Mouse (Mus musculus): ENCODE results near the gene Cxcr4. TPM values are rescaled to one million over a fixed set of nuclear protein-coding genes. Genes with fewer than 3 reads are reported as not detected.

The Cxcr4 gene
- total and polyA plus RNA-seq, 3 experiments: 4.2 to 11.2 TPM; not detected in 1

- H3K36me3 ChIP-seq (ENCODE audit: control insufficient read depth in 1 of 2, insufficient read depth in 2 of 2, low read length in 2 of 2): no peaks in the 10 kb centered on the region
- no peak for DNase-seq (ENCODE audit: low read depth, low spot score)
- peaks cover 5% of the 10 kb centered on the region; the same call in 1 of the 2 replicates for H3K79me2 ChIP-seq (ENCODE audit: control insufficient read depth, insufficient read depth, low read length, poor library complexity)
- no peaks in the 10 kb centered on the region for H3K9me3 ChIP-seq (replicated peaks; ENCODE audit: insufficient read depth, low read length)
- no peaks in the 10 kb centered on the region; a peak in 1 of 4 replicates for H3K27me3 ChIP-seq (ENCODE audit: control insufficient read depth in 1 of 2, insufficient read depth in 2 of 2, low read length in 2 of 2)
- H3K9ac ChIP-seq (ENCODE audit: control insufficient read depth, low read depth, low read length, poor library complexity, severe bottlenecking): no peak overlapping the region
- no peak overlapping the region for H3K4me3 ChIP-seq (ENCODE audit: control insufficient read depth in 1 of 2, insufficient read depth in 1 of 2, low read depth in 2 of 2, low read length in 2 of 2)
- TF ChIP-seq HCFC1 (IDR thresholded peaks at IDR 0.05; ENCODE audit: low read depth, low read length) (no peak), TCF12 (IDR thresholded peaks at IDR 0.05; ENCODE audit: low read depth, low read length) (no peak), MEF2A (IDR thresholded peaks at IDR 0.05; ENCODE audit: extremely low read depth, insufficient replicate concordance, low read depth, low read length, poor library complexity, severe bottlenecking) (no peak), USF2 (IDR thresholded peaks at IDR 0.05; ENCODE audit: borderline replicate concordance in 1 of 2, insufficient read depth in 1 of 2, low read depth in 1 of 2, low read length in 2 of 2) (no peak), CTCF (IDR thresholded peaks at IDR 0.05 in 2 of 3, conservative IDR thresholded peaks at IDR 0.05 in 1 of 3; ENCODE audit: control insufficient read depth in 1 of 3, insufficient read depth in 1 of 3, low read depth in 2 of 3, low read length in 3 of 3, poor library complexity in 1 of 3, severe bottlenecking in 1 of 3) (no peak), SIN3A (IDR thresholded peaks at IDR 0.05; ENCODE audit: low read length) (no peak), TBP (IDR thresholded peaks at IDR 0.05; ENCODE audit: low read depth, low read length) (no peak), ETS1 (IDR thresholded peaks at IDR 0.05; ENCODE audit: low read depth, low read length) (no peak)
- H3K27ac ChIP-seq (ENCODE audit: control insufficient read depth, low read depth, low read length): no peak overlapping the region
- 0 out of 4 replicates have a peak, but pooled peaks cover 0 to 4% of the 10 kb centered on the region in 2 experiments for H3K4me1 ChIP-seq (ENCODE audit: control insufficient read depth in 1 of 2, insufficient read depth in 2 of 2, low read length in 2 of 2)
These were observed 3.0 kb upstream of the Cxcr4 start for GRCm38 (mm10) chr1:128595105-128595420.

- Histone ChIP-seq H3K9ac (ENCODE audit: control insufficient read depth, low read depth, low read length, poor library complexity, severe bottlenecking) (no peak overlapping the region), H3K9me3 (replicated peaks; ENCODE audit: insufficient read depth, low read length) (no peaks in the 10 kb centered on the region), H3K79me2 (ENCODE audit: control insufficient read depth, insufficient read depth, low read length, poor library complexity) (peaks cover 5% of the 10 kb centered on the region; the same call in 1 of the 2 replicates), H3K4me3 (ENCODE audit: control insufficient read depth in 1 of 2, insufficient read depth in 1 of 2, low read depth in 2 of 2, low read length in 2 of 2) (no peak overlapping the region), H3K4me1 (ENCODE audit: control insufficient read depth in 1 of 2, insufficient read depth in 2 of 2, low read length in 2 of 2) (0 out of 4 replicates have a peak, but pooled peaks cover 0 to 4% of the 10 kb centered on the region in 2 experiments), H3K27me3 (ENCODE audit: control insufficient read depth in 1 of 2, insufficient read depth in 2 of 2, low read length in 2 of 2) (no peaks in the 10 kb centered on the region; a peak in 1 of 4 replicates), H3K36me3 (ENCODE audit: control insufficient read depth in 1 of 2, insufficient read depth in 2 of 2, low read length in 2 of 2) (no peaks in the 10 kb centered on the region), H3K27ac (ENCODE audit: control insufficient read depth, low read depth, low read length) (no peak overlapping the region)
- no peak for DNase-seq (ENCODE audit: low read depth, low spot score)
- TF ChIP-seq USF1 (IDR thresholded peaks at IDR 0.05; ENCODE audit: low read depth, low read length) (no peak), SMC3 (IDR thresholded peaks at IDR 0.05; ENCODE audit: low read depth, low read length) (no peak), ZNF384 (IDR thresholded peaks at IDR 0.05; ENCODE audit: low read depth, low read length) (no peak), MAFK (IDR thresholded peaks at IDR 0.05; ENCODE audit: borderline replicate concordance, low read depth, low read length) (no peak), USF2 (IDR thresholded peaks at IDR 0.05; ENCODE audit: borderline replicate concordance in 1 of 2, insufficient read depth in 1 of 2, low read depth in 1 of 2, low read length in 2 of 2) (no peak), MAZ (IDR thresholded peaks at IDR 0.05; ENCODE audit: low read depth, low read length) (no peak), EP300 (IDR thresholded peaks at IDR 0.05; ENCODE audit: low read depth in 1 of 2, low read length in 2 of 2) (no peak), GATA1 (IDR thresholded peaks at IDR 0.05; ENCODE audit: low read depth, low read length) (no peak)
These were observed 2.4 kb upstream of the Cxcr4 start for GRCm38 (mm10) chr1:128594353-128595104.

Measured in MEL (cell line).